Mouse (Mus musculus) E14TG2a.4 (cell line): Measurements from ENCODE around the gene Hist1h1c.
A peak's percentile ranks its signal among the peaks of the same experiment; 100 is the strongest.

Experiments
- H3K27me3 ChIP-seq: 2 replicates; pipeline ENCODE4 v1.6.1; 2014; ENCODE audit warnings: low read length, control low read depth; ENCODE audit not compliant: insufficient read depth
- H3K36me3 ChIP-seq: 2 replicates; pipeline ENCODE4 v1.6.1; 2014; ENCODE audit warnings: low read length, control low read depth; ENCODE audit not compliant: insufficient read depth
- H3K4me1 ChIP-seq: replicated peaks from 2 replicates; pipeline ENCODE4 v1.6.1; 2014; ENCODE audit warnings: low read depth, low read length, control low read depth
- H3K4me3 ChIP-seq: replicated peaks from 2 replicates; pipeline ENCODE4 v1.5.1; 2014; ENCODE audit warnings: mild to moderate bottlenecking, low read length
- H3K9me3 ChIP-seq: 2 replicates; pipeline ENCODE4 v1.6.1; 2014; ENCODE audit warnings: low read length, control low read depth
- CTCF ChIP-seq: conservative IDR thresholded peaks from 2 replicates; pipeline ENCODE4 v1.5.1; 2014; ENCODE audit warnings: low read length
- NANOG ChIP-seq: IDR thresholded peaks from 2 replicates; pipeline ENCODE4 v1.6.1; 2014; ENCODE audit warnings: borderline replicate concordance, low read length, mixed read lengths
- POU5F1 ChIP-seq: IDR thresholded peaks from 2 replicates; pipeline ENCODE4 v1.6.1; 2014; ENCODE audit warnings: low read length, borderline replicate concordance

The Hist1h1c gene

DNA sequence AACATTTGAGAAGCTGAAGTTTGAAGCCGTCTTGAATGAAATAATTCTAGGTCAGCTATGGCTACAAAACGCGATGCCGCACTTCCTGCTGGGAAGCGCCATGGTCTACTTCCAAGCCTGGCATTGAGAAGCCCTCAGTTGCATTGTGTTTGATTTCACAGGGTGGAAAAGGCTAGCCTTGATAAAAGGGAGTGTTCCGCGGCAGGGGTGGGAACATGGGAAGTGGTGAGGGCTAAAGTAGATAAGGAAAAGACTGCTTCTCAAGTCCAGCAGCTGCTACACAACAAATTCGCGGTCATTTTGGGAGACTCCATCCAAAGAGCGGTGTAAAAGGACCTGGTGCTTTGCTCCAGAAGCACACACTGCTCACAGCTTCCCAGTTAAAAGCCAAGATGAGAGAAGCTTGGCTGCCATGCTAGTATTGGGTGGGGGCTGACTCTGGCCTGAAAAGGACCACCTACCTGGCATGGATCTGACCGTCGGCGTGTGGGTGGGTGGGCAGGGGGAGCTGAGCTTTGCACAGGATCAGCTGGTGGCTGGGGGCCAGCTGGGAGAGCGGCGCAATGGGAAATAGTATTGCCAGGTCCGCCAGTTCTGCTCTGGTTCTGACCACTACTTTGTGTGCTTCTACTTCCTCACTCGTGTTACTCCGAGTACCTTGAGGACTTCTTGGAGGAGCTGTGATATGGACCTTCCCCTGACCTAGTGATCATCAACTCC, 10.0 kb upstream of the Hist1h1c start:
- Histone ChIP-seq H3K4me1 (peaks cover 5% of the 10 kb centered on the region; the same call in 1 of the 2 replicates), H3K27me3 (peaks cover 21% of the 10 kb centered on the region), H3K36me3 (no peaks in the 10 kb centered on the region), H3K4me3 (no peak overlapping the region), H3K9me3 (no peaks in the 10 kb centered on the region)
- TF ChIP-seq NANOG (no peak), CTCF (no peak), POU5F1 (no peak)

- Histone ChIP-seq H3K4me3 (no peak overlapping the region), H3K27me3 (peaks cover 17% of the 10 kb centered on the region), H3K9me3 (no peaks in the 10 kb centered on the region), H3K36me3 (no peaks in the 10 kb centered on the region), H3K4me1 (peaks cover 5% of the 10 kb centered on the region; the same call in 1 of the 2 replicates)
- TF ChIP-seq POU5F1 (no peak), NANOG (no peak), CTCF (no peak)
Measured at GRCm38 (mm10) chr13:23729192-23729525, 9.4 kb upstream of the Hist1h1c start.

DNA sequence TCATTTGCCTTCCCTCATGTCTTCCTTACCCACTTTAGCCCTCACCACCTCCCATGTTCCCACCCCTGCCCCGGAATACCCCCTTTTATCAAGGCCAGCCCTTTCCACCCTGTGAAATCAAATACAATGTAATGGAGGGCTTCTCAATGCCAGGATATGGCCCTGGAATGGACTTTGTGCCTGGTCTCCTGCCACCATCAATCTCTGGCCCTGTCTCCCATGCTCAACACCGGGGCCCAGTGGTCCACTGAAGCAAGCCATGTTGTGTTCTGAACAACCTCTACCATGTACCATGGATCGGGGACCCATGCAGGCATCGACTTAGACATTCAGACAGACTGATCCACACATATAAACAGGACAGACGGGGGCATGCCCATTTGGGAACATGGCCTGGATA, 8.9 kb upstream of the Hist1h1c start:
- no peaks in the 10 kb centered on the region for H3K9me3 ChIP-seq
- TF ChIP-seq CTCF (no peak), NANOG (no peak), POU5F1 (no peak)
- H3K4me3 ChIP-seq = no peak overlapping the region

GRCm38 (mm10) chr13:23730479-23730878, 8.1 kb upstream of the Hist1h1c start:
- Histone ChIP-seq H3K9me3 (no peaks in the 10 kb centered on the region), H3K36me3 (no peaks in the 10 kb centered on the region), H3K27me3 (peaks cover 17% of the 10 kb centered on the region), H3K4me1 (peaks cover 5% of the 10 kb centered on the region; the same call in 1 of the 2 replicates), H3K4me3 (no peak overlapping the region)
- TF ChIP-seq POU5F1 (no peak), CTCF (no peak), NANOG (no peak)

More for the DNA sequence above, 8.9 kb upstream of the Hist1h1c start:
- Histone ChIP-seq H3K36me3 (no peaks in the 10 kb centered on the region), H3K4me1 (peaks cover 5% of the 10 kb centered on the region; the same call in 1 of the 2 replicates), H3K27me3 (peaks cover 17% of the 10 kb centered on the region)

- Histone ChIP-seq H3K36me3 (no peaks in the 10 kb centered on the region), H3K9me3 (no peaks in the 10 kb centered on the region), H3K4me3 (no peak overlapping the region), H3K4me1 (peaks cover 9% of the 10 kb centered on the region), H3K27me3 (peaks cover 15% of the 10 kb centered on the region)
- no peak for TF ChIP-seq POU5F1
- peak; percentile 68 for TF ChIP-seq CTCF
Measured at GRCm38 (mm10) chr13:23732156-23732804, 6.3 kb upstream of the Hist1h1c start.

GRCm38 (mm10) chr13:23737091-23737490, 1.5 kb upstream of the Hist1h1c start:
- TF ChIP-seq CTCF (no peak), NANOG (no peak), POU5F1 (no peak)
- Histone ChIP-seq H3K9me3 (no peaks in the 10 kb centered on the region), H3K4me1 (peaks cover 13% of the 10 kb centered on the region)

GRCm38 (mm10) chr13:23738041-23738440, 567 bp upstream of the Hist1h1c start:
- no peaks in the 10 kb centered on the region for H3K36me3 ChIP-seq
- no peaks in the 10 kb centered on the region for H3K27me3 ChIP-seq
- H3K4me1 ChIP-seq = peaks cover 16% of the 10 kb centered on the region
- H3K9me3 ChIP-seq = no peaks in the 10 kb centered on the region
- H3K4me3 ChIP-seq = peak overlapping the region; percentile 81
- TF ChIP-seq POU5F1 = no peak
- no peak for TF ChIP-seq NANOG
- TF ChIP-seq CTCF = no peak

More at GRCm38 (mm10) chr13:23737091-23737490, 1.5 kb upstream of the Hist1h1c start:
- Histone ChIP-seq H3K4me3 (no peak overlapping the region), H3K27me3 (no peaks in the 10 kb centered on the region), H3K36me3 (no peaks in the 10 kb centered on the region)

DNA sequence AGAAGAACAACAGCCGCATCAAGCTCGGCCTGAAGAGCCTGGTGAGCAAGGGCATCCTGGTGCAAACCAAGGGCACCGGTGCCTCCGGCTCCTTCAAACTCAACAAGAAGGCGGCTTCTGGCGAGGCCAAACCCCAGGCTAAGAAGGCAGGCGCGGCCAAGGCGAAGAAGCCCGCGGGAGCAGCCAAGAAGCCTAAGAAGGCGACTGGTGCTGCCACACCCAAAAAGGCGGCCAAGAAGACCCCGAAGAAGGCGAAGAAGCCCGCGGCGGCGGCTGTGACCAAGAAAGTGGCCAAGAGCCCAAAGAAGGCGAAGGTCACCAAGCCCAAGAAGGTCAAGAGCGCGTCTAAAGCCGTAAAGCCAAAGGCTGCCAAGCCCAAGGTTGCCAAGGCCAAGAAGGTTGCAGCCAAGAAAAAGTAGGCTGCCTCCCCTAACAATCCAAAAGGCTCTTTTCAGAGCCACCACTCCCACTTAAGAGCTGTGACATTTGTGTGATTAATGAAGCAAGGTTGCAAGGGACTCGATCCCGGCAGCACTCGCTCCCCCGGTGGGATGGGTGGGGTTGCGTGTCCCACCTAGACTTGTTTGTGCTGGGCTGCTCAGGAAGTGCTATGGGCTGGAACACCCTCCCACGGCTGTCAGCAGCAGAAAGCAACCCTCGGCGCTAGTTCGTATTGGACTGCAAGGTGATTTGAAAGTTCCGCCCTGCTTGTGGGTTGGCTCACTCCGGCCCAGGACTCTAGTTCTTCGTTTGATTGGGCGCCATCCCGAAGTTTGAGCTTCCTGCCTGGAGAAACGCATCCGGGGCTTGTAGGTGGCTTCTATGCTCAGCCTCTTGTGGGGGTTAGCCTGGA, 687 bp downstream of the Hist1h1c start:
- no peak for TF ChIP-seq CTCF
- TF ChIP-seq NANOG = 0 out of 2 replicates have a peak, but pooled peaks have one; percentile 26
- Histone ChIP-seq H3K36me3 (no peaks in the 10 kb centered on the region), H3K4me3 (peak overlapping the region; percentile 81), H3K4me1 (peaks cover 28% of the 10 kb centered on the region), H3K9me3 (no peaks in the 10 kb centered on the region), H3K27me3 (no peaks in the 10 kb centered on the region)
